Mouse (Mus musculus) layer of hippocampus, adult 18-20 months (tissue): ENCODE data around the gene Asb6. TPM values are rescaled to one million over a fixed set of nuclear protein-coding genes. Genes with fewer than 3 reads are reported as not detected.

ENCODE experiments used
- DNase-seq, 2 experiments: peaks; one replicate each; pipeline ENCODE4 v3.0.0; 2022; ENCODE audit warnings: low spot score in 2 of 2
- total RNA-seq, 2 experiments: library from RNA; stranded (reverse); gene quantifications; 2 replicates each; pipeline ENCODE4 v1.2.3; 2021

The Asb6 gene
- total RNA-seq, 2 experiments from 2014 or later, result 40.2 to 43.3 TPM

- DNase-seq, result no peak
These were observed 4.4 kb upstream of the Asb6 start, which contains the start of gene Prrx2 for GRCm38 (mm10) chr2:30834373-30835022. TSS of gene Prrx2 (plus strand) at chr2:30834972.

DNA sequence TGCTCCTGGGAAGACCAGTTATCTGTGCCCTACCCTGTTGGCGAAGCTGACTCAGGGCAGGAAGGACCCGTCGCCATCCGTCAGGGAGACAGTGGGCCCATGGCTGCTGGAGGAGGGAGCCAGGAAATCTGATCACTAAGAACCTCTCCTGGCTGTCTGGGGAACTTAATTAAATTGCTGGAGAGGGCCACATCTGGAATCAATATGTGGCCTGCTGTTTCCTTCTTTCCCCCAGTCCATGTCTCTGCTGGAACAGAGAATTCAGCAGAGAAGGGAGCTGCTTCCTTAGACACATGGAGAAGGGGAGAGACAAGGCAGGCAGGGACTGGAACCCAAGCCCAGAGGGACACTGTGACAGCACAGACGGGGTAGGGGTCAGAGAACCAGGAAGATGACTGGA, 3.5 kb upstream of the Asb6 start:
- no peak for DNase-seq

DNA sequence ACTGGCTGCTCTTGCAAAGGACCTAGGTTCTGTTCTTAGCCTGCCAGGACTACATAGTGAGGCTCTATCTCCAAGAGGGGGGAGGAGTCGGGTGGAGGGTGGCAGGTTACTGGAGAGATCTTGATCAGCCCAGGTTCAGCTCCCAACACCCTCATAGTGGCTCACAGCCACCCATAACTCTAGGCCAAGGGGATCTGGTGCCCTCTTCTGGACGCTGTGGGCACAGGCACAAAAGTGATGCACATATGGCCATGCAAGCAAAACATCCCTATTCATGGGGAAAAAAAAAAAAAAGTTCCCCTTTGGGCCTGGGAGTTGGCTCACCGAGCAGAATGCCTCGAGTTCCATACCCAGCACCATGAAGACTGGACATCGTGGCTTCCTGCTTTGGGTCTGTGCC, 818 bp downstream of the Asb6 start:
- DNase-seq, result no peak

GRCm38 (mm10) chr2:30827749-30828475, 2.2 kb downstream of the Asb6 start:
- peak; percentile 89 to 96 for DNase-seq

GRCm38 (mm10) chr2:30826825-30827748, 3.0 kb downstream of the Asb6 start:
- peak; percentile 57 to 60 for DNase-seq

DNA sequence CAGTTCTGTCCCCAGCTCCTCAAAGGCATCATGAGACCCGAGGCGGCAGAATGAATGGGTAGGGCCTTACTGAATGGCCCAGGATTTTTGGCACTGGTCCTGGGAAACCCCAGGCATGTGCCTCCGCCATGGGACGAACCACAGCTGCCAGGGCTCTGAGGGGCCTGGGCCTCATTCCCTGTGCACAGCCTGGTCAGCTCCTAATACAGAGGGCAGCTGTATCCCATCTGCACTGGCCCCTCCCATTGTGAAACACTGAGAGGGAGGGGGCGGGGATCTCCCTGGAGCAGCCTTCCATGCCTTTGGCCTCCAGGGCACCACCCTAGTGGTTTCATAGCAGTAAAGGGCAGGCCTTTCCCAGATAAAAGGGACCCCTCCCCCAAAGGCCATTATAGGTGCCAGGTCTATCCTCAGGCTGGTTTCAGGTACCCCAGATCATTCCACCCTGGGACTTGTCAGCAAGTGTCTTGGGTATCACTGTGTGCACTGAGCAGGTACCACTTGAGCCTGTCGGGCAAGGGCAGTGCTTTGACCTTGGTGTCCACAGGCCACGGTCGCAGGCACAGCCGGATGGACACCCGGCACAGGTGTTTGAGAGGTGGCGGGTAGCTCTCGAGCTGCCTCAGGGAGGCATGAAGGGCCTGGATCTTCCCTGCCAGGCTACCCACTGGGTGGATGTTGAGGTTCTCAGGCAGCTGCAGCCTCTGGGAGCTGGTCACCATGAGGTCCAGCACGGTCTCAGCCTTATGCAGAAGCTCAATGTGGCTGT, 6.6 kb downstream of the Asb6 start:
- peak in 1 of 2 experiments; percentile 39 for DNase-seq

- DNase-seq, result no peak
These were observed 7.7 kb downstream of the Asb6 start for GRCm38 (mm10) chr2:30822460-30822859.

GRCm38 (mm10) chr2:30821073-30821472, 9.1 kb downstream of the Asb6 start:
- DNase-seq, result no peak

GRCm38 (mm10) chr2:30819873-30820272, 10.3 kb downstream of the Asb6 start:
- DNase-seq, result no peak

DNA sequence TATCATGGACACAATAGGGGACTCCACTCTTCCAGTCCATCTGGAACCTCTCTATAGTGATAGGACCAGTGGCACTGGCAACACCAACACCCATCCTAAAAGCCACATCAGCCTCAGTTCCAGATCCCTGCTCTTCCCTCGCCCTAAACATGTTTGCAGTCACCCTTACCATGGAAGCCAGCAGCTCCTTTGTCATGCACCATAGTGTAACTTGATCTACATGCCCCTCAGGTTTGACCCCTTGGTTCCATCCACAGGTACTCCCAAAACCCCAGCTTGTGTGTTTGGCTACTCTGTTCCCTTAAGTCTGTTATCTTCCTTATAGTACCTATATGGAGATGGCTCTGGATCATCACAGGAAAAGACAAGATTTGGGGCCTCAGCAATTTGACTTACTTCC, 13.8 kb downstream of the Asb6 start:
- DNase-seq, result no peak

DNA sequence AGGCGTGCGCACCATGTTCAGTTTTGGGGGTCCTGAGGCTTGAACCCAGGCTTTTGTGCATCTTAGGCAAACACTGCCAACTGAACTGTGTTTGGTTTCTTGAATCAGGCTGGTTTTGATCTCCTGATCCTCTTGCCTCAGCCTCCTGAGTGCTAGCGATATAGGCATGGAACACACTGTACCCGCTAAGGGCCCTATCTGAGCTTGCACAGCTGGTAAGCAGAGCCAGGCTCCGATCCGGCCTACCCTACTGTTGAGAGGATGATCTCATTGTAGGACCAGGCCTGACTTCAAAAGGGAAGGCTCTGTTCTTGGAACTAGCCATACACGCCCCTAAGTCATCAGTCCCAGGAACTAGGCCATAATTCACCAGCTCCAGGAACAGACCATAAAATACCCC, 19.6 kb downstream of the Asb6 start:
- no peak for DNase-seq

- DNase-seq, result no peak
These were observed 20.6 kb downstream of the Asb6 start for GRCm38 (mm10) chr2:30809503-30809902.

GRCm38 (mm10) chr2:30808296-30808655, 21.9 kb downstream of the Asb6 start:
- DNase-seq, result no peak

- peak; percentile 98 to 99 for DNase-seq
These were observed 22.4 kb downstream of the Asb6 start, which contains the start of gene Ntmt1 for GRCm38 (mm10) chr2:30807648-30808295. TSS of gene Ntmt1 (plus strand) at chr2:30807826.

- DNase-seq, result no peak
These were observed 22.9 kb downstream of the Asb6 start for GRCm38 (mm10) chr2:30807147-30807647.

DNA sequence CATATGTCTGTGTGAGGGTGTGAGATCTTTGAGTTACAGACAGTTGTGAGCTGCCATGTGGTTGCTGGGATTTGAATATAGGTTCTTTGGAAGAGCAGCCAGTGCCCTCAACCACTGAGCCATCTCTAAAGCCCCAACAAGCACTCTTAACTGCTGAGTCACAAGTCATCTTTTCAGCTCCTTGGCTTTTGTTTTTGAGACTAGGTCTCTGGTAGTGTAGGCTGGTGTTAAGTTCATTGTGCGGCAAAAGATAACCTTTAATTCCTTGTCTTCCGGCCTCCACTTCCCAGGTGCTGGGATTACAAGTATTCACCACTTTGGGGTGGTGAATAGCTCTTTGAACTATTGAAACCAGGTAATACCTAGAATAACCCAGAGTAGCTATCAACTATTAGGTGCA, 24.1 kb downstream of the Asb6 start:
- DNase-seq, result no peak

- DNase-seq, result no peak
These were observed 26.5 kb downstream of the Asb6 start, which contains the start of gene 1700001O22Rik for GRCm38 (mm10) chr2:30803604-30804003. TSS of gene 1700001O22Rik (minus strand) at chr2:30803661.

DNA sequence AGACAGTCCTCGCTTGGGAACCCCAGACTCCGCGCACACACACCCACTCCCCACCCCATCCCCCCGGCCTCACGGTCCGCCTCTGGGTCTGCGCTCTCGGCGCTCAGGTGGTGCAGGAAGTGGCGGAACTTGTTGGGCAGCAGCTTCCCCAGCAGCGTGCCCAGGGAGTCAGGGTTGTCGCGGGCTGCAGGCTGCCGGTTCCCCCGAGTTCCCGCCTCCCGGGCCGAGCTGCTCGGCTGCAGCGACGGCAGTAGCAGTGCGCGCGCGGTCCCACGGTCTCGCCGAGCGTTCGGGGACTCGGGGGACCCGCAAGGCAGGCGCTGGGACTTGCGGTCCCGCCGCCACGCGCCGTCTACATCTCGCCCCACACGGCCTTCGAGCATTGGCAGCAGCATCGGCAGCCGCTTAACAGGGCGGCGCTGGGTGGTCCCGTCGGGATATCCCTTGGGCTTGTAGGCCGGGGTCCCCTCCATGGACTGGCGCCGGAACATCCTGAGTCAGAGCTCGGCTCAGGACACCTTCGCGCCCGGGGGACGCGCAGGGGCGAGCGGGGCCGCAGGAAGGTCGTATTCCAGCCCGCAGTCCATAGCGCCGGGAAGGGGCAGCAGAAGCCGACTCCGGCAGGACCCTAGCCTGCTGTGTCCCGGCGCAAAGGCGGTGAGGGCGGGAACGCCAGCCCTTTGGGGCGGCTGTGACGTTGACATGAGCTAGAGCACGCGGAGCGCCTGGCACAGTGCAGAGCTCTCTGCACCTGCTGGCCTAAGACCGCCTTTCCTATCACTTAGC, 28.9 kb downstream of the Asb6 start:
- DNase-seq, result no peak

DNA sequence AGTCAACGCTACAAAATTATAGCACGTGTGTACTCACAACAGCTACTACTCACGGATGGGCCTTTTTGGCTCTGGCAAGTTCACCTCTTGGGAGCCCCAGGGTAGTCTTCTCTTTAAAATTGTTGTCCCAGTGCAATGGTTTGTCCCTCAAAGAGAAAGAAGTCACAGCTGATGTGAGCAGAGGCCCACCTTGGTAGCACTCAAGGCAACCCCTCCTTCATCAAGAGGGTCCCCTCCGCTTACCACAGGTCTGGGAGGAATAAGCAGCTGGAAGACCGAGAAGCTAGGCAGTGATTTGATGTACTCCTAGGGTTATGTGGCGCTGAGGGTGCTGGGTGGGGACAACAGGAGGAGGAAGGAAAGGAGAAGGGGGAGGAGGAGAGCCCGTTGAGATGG, 29.5 kb downstream of the Asb6 start:
- DNase-seq, result no peak
